Mouse (Mus musculus) layer of hippocampus, adult 11-12 months (tissue): ENCODE results near the gene Actl10.

Experiments
- DNase-seq: peaks from one replicate; pipeline ENCODE4 v3.0.0; 2022; ENCODE audit warnings: low spot score

Gene Actl10

DNA sequence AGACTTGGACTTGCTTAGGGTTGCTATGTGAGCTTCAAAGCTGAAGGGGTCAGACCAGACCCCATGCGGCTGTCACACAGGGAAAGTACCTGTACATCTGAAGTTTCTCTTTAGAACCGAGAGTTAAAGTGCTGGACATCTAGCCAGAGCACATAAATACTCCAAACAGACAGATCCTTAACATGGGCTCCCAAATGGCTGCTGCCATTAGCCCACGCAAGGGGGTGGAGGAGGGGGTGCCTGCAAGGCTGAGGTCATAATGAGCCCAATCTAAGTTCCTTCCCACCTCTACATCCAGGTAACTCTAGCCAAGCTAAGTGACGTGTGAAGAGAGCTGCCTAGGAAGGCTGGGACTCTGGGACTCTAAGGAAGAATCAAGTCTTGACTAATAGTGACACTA is at the start of gene Actl10:
TSS of gene Actl10 (plus strand) at position 301 of the 400 bp plus-strand sequence.
- no peak for DNase-seq

DNA sequence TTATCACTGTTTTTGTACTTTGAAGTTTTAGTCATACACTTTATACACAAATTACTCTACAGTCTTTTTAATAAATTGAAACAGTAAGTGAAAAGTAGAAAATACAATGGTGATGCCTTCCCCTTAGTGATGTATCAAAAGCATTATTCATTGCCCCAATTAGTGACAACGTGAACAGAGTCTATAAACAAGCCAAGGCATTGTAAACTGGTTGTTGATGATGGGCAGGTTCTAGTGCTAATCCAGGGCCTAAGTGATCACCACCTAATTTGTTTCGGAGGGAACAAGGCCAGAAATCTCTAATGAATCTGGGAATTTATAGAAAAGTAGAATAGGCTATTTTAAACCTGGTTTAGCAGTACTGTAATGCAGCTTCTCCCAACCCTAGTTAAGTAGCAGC is 44.5 kb upstream of the Actl10 start:
- no peak for DNase-seq

DNA sequence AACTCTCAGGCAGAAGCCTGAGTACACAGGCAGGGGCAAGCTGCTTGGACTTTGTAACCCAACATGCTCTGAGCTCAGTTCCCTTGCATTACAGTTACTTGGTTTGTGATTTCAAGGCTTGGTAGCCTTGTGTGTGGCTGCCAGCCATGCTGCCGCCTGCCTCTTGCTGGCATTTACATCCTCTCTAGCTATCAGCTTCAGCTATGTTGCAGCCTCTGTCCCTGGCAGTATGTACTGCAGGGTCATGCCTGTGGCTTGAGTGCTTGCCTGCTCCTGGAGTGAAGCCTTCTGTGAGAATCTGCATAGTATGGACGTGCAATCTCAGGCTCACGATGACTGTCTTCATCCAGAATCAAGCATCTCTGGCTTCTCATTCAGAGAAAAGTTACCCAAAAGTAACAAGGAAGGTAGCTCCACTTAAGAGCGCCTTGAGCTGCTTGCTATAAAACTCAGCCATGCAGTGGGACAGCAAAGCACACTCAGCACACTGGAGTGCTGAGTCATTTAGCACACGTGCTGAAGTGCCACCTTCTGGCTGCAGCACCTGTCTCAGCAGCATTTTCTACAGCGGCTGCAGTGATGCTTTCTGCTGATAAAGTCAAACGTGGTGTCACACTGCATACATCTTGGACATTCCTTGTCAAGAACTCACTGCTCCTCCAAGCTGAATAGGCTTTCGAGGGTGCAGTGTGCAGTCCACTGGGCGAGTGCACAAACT is 43.9 kb upstream of the Actl10 start:
- DNase-seq, result peak; percentile 14

DNA sequence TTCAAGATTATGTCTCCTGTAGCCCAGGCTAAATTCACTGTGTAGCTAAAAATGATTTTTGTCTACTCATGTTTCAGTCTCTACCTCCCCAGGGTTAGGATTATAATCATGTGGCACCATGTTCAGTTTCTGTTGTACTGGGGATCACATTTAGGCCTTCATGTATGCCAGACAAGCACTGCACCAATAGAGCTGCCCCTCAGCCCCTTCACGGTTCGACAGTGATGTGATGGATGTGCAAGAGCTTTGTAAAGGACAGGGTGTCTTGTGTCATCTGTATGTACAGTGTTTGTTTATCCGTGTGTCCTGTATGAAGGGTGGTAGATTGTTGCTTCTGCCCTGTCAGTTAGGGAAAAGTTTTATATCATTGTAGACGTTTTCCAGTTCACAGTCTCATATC is 43.1 kb upstream of the Actl10 start:
- no peak for DNase-seq

DNA sequence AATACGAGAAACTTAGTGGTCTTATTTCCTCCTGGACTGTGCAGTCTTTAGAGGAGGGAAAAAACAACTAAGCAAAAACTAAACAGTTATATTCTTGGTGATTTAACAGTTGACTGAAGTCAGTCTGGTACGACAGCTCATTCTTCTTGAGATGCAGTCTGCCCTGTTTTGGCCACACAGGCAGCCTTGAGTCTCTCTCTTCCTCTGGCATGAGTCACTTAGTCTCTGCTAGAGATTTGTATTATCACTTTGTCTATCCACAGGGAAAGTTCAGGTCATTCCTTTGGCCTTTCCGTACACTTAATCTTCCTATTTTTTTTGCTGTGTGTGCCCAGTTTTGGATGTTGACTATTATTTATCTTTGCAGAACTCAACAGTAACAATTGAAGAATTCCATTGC is 41.4 kb upstream of the Actl10 start:
- no peak for DNase-seq

DNA sequence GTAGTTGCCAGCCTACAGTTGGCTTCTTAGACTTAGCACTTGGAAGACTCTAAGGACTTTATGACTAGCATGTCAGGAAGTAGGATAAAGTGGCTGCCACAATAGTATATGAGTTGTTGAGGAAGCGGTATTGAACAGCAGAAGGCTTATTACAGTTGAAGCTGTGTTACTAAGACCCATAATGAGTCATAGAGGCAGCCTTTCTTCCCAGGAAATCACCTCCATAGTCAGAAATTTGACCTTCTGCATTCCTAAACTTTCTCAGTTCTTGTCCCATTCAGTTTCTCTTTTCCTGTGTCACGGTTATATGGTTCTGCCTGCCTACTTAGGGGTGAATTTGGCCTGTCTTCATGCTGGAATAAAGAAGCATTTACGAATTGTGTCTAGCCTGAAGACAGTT is 34.6 kb upstream of the Actl10 start:
- no peak for DNase-seq

DNA sequence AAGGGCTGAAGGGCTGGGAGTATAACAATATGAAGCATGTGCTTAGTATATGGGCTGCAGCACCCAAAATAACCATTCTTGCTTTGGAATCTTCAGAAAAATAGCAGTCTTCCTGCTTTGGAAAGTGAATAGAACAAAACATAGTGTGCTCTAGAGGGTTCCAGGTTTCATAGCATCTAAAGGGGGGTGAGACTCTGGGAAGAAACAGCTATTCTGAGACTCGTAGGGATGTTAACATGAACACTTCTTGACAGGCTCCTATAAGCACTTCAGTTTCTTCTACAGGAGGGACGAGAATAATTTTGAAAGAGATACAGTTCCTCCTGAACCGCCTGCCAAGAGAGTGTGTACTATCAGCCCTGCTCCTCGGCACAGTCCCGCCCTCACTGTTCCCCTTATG is 34.2 kb upstream of the Actl10 start:
- no peak for DNase-seq

DNA sequence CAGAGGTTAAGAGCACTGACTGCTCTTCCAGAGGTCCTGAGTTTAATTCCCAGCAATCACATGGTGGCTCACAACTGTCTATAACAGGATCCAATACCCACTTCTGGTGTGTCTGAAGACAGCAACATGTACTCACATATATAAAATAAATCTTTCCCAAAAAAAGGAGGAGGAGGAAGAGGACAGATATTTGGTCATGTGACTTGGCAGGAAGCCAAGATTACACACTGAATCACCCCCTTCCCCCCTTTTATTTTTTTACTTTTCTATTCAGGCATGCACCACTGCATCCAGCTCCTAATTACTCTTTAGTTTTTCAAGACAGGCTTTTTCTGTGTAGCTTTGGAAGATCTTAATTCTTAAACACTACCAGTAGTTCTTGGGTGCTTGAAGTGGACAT is 30.1 kb upstream of the Actl10 start:
- DNase-seq, result no peak

DNA sequence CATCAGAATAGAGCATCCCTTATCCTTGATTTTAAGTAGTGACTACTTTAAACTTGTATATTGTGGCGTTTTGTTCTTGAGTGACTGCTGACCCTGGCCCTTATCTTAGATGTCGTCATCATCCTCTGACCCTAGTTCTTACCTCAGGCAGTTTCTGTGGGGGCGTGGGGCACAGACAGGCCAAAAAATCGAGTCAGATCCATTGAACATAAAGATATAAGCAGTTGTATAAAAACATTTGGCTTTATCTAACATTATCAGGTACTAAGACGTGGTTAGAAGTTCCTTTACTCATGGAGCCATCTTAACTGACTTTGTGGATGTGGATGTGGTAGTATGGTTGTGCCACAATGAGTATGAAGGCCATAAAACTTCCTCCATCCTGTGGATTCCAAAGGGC is 29.2 kb upstream of the Actl10 start:
- no peak for DNase-seq

DNA sequence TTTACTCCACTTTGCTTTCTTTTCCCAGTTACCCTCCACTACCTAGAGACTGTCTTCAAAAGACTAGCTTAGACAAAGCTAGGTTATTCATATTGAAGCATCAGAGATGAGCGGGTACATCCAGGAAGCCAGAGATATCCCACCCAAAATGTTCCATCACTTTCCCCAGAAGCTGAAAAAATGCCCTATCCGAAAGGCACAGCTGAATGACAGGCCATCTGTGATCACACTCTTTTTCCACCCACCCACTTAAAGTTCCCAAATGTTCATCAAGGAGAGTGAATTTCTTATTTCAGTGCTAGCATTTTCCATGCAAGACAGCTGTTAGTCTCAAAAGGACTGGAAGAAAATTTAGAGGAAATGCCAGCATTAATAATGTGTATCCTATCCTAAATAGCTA is 26.3 kb upstream of the Actl10 start:
- DNase-seq, result peak; percentile 40

DNA sequence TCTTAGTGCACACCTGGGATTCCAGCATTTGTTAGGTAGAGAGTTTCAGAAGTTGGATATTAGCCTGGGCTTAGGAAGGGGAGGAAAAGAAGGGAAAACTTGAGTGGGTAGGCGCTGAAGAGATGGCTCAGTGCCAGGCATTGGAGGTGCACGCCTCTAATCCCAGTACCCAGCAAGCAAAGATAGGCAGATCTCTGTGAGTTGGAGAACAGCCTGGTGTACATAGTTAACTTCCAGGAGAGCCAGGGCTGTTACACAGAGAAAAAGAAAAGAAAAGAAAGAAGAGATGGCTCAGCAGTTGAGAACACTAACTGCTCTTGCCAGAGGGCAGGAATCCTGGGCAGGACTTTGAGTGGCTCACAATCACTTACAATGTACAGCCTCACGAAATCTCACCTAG is 25.0 kb upstream of the Actl10 start:
- DNase-seq, result no peak

DNA sequence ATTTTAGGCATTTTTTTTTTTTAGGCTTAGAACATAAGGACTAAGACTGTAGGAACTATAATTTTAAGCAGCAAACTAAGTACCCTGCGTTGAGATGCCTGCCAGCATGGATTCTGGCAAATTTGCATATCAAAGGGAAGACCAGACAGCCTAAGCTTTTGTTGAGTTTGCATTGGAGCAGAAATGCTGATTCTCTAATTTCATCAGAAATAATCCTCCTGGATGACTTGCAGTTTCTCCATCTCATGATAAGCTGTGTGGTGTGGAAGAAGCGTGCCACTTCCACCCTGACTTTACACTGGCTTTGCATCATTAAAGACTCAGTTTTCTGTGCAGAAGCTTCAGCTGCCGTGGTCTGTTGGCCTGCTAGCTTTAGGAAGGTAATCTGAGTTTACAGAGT is 18.7 kb upstream of the Actl10 start:
- DNase-seq, result no peak

DNA sequence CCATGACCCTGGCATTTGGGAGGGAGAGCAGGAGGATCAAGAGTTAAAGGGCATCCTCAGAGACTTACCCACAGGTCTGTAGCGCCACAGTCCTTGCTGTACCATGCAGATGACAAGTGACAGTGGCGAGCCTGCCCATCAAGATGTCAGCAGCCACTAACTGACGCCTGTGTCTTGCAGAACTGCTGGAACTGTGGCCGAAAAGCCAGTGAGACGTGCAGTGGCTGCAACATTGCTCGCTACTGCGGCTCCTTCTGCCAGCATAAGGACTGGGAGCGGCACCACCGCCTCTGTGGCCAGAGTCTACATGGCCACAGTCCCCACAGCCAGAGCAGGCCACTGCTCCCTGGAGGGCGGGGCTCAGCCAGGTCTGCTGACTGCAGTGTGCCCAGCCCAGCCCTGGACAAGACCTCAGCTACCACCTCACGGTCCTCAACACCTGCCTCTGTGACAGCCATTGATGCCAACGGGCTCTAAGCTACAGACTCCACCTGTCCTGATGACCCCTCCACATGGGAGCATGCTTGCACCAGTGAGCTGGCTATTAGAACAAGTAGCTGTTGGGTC is 16.8 kb upstream of the Actl10 start:
- DNase-seq, result no peak

DNA sequence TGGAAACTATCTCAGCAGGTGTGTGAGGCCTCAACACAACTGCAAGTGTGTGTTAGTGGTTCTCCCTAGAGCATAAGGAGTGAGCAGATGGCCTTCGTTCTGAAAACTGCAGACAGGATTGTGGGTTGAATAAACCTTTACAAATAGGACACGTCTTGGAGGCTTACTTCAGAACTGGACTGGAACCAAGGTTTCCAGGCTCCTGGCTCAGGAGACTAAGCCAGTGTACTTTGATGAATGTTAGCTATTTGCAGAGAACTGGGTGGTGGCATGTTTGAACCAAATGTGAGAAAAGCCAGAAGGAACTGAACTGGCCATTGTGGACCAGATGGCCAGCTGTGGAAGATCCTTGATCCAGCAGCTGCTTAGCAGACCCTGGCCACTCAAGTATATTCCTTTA is 13.3 kb upstream of the Actl10 start:
- DNase-seq, result peak; percentile 66

DNA sequence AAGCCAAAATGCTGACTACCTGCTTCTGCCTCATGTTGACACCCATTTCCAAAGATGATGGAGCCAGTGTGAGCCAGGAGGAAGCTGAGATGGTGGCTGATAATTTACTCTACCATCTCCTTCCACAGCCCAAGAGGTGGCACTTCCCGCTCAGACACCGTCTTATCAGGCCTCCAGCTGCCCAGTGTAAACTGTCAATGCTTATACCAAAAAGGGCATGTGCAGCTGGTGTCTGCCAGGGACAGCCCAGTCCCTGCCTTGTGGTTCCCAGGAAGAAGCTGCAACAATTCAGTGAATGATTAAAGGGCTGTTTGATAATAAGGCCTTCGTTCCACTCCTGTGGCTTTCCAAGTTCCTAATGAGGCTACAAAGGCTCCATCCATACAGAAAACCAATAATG is 12.9 kb upstream of the Actl10 start:
- no peak for DNase-seq

DNA sequence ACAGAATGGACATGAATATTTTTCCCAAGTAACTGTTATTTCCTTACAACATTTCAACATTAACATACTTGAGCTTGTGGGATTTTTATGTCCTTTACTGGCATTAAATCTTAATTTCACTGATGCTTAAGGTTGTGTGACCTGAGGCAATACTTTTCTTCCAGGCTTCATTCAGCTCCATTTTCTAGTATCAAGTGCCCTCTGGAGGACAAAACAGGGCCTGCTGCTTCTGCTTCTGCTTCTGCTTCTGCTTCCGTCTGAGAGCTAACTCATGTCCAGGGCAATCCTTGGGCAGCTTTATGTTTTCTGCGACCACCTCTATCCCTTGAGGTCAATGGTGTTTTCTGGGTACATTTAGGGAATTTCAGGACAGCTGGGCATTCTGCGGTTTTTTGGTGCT is 11.9 kb upstream of the Actl10 start:
- peak; percentile 72 for DNase-seq

DNA sequence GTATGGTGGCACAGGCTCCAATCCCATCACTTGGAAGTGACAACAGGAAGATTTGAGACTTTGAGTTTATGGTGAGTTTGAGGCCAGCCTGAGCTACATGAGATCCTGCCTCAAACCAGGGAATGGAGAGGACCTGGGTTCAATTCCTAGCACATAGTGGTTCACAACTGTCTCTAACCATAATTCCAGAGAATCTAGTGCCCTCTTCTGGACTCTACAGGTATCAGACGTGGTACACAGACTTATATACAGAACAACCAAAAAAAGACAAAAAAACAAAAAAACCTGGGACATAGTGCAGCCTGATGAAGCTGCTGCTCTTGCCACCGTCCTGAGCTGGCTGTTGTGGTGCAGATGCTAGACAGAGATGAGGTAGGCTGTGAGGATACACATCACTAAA is 9.9 kb upstream of the Actl10 start:
- no peak for DNase-seq

DNA sequence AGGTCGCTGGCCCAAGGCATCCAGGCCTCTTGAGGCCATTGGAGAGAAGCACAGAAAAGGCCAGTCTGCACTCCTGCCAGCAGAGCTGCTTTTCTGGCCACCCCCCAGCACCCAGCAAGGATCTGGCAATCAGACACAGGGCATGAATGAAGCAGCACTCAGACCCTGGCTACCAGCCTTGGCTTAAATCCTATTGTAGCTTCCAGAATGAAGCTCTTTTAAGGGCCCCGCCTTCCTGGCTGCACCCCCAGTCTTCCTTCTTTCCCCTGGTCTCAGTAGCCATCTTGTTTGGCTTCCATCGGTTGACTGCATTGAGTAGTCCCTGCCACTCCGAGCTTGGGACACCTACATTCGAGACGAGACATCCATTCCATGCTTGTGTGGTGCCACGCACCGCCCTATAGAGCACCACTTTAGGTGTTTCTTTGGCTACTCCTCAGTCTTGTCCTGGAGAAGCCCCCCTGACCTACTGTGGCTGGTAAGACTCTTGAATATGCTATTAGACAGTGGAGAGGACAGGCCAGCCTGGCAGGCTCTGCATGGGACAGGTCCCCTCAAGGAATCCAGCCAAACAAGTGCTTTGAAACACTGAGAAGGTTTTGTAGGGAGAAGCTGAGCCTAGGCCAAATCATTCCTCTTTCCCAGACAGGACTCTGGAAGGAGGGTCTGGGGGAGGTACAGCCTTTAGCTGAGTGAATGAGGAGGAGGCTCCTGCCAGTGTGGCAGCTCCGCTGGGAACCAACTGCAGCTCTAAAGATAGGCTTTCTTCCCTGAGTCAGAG is 7.8 kb upstream of the Actl10 start:
- DNase-seq, result peak; percentile 73

DNA sequence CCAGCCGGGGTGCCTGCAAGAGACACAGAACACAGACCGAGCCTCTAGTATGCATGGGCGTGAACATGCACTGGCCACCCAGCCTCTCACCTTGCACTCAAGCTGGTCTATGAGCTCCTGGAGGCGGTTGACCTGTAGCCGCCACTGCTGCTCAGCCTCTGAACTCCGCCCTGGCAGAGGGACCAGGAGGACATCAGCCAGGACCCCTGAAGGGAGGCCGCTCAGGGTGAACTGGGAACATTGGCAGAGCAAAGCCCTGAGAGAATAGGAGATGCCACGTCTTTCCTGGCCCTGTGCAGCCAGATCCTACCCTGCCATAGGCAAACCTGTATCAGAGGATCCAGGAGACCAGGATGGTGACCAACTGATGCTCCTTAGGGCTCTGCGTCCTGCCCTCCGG is 4.9 kb upstream of the Actl10 start, which contains the start of gene 1700003F12Rik:
TSS of gene 1700003F12Rik (plus strand) at position 375 of the 400 bp plus-strand sequence.
- DNase-seq, result no peak

DNA sequence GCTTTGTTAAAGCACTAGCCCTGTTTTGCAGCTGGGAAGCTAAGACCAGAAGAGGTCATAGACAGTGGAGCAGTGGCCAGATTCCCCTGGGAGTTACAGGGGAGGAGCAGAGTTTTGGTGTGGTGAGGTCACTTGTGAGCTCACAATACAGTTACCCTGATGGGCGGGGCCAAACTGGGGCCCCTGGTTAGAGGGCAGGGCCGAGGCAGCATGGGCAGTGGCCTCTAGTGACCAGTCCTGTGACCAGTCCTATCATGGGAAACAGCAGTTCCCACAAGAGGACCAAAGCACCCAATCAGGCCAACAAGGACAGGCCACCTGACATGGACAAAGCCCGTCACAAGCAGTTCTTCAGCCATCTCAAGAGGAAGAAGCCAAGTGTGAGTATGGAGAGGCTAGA is 2.9 kb upstream of the Actl10 start:
- no peak for DNase-seq

DNA sequence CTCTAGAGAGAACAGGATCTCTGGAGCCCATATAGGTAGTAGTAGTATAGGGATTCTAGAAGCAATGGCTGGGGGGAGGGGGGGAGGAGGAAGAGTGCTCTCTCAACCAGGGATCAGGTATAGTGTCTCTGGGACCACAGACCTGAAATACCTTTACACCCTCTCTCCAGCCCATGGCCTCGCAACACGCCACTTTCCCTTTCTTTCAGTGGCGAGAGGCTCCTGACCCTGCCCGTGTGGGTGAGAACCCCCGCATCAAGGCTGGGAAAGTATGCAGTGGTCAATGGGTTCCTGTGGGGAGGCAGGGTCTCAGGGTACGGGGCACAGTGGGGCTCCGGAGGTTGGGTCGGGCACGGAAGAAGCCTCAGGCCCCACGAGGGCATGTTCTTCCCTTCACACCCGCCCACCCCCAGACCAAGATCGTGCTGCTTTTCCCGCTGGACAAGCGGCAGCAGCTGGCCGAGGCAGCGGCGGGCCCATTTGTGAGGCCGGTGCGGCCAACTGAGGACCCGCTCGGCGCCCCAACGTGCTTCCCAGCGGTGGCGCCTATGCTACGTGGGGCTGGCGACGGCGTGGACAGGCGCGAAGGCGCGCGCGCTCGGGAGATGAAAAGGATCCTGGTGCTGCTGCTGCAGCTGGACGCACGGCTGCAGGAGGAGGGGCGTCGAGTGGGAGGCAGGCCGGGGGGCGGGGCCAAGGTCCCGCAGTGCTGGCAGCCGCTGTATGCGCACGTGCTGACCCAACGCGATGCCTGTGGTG is 2.3 kb upstream of the Actl10 start:
- no peak for DNase-seq

DNA sequence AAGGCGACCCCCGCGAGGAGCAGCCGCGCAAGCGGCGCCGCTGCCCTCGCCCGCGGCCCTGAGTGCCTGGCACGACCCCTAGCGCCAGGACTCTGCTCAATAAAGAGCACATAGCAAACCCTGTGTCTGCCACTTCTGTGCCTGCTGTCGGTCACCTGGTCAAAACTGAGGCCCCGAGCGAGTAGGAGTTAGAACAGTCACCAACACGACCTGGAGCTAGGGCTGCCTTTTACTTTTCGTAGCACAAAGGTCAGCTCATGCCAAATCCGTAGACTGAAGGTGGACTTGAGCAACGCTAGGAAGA is 1.7 kb upstream of the Actl10 start:
- no peak for DNase-seq

DNA sequence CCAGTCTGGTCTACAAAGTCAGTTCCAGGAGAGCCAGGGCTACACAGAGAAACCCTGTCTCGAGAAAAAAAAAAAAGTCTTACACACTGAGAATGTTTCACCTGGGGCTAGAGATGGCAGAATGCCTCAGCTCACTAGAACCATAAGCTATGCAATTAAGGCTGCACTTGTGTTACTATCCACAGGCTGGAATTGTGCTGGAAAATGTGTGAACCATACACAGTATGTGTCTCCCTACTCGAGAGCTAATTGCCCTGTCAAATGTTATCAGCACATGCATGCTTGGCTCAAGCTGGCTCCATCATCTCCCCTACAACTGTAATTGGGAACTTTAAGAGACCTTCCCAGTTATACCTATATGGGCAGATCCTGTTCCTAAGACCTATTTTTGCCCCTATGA is 639 bp upstream of the Actl10 start:
- no peak for DNase-seq
